Mouse (Mus musculus) naive thymus-derived CD4-positive, alpha-beta T cell, adult 2 months (primary cell): Measurements from ENCODE around the gene Gab2.

Experiments used
- DNase-seq: peaks from one replicate; pipeline ENCODE4 v3.0.0-alpha.2; 2011; ENCODE audit warnings: low read depth

Gene Gab2

GRCm38 (mm10) chr7:97262541-97262940 lies 181.2 kb downstream of the Gab2 start:
- DNase-seq = no peak

GRCm38 (mm10) chr7:97270367-97270766 lies 189.0 kb downstream of the Gab2 start:
- DNase-seq = no peak

GRCm38 (mm10) chr7:97271068-97271467 lies 189.7 kb downstream of the Gab2 start:
- no peak for DNase-seq

GRCm38 (mm10) chr7:97296986-97297385 lies 215.6 kb downstream of the Gab2 start:
- no peak for DNase-seq

GRCm38 (mm10) chr7:97297466-97297865 lies 216.1 kb downstream of the Gab2 start:
- peak; percentile 65 for DNase-seq

GRCm38 (mm10) chr7:97298279-97298678 lies 216.9 kb downstream of the Gab2 start:
- DNase-seq = no peak

GRCm38 (mm10) chr7:97298943-97299342 lies 217.6 kb downstream of the Gab2 start:
- no peak for DNase-seq

GRCm38 (mm10) chr7:97300914-97301313 lies 219.5 kb downstream of the Gab2 start:
- DNase-seq = no peak

- DNase-seq = no peak
Measured at GRCm38 (mm10) chr7:97301321-97301720, 219.9 kb downstream of the Gab2 start.

- DNase-seq = no peak
Measured at GRCm38 (mm10) chr7:97302261-97302660, 220.9 kb downstream of the Gab2 start.

GRCm38 (mm10) chr7:97302876-97303275 lies 221.5 kb downstream of the Gab2 start:
- no peak for DNase-seq

GRCm38 (mm10) chr7:97303614-97304013 lies 222.2 kb downstream of the Gab2 start:
- no peak for DNase-seq

- DNase-seq = no peak
Measured at GRCm38 (mm10) chr7:97304471-97304870, 223.1 kb downstream of the Gab2 start.

- no peak for DNase-seq
Measured at GRCm38 (mm10) chr7:97305206-97305605, 223.8 kb downstream of the Gab2 start.

GRCm38 (mm10) chr7:97306813-97307212 lies 225.4 kb downstream of the Gab2 start:
- DNase-seq = no peak

- DNase-seq = no peak
Measured at GRCm38 (mm10) chr7:97307546-97307945, 226.2 kb downstream of the Gab2 start.

- no peak for DNase-seq
Measured at GRCm38 (mm10) chr7:97309461-97310340, 228.3 kb downstream of the Gab2 start.

GRCm38 (mm10) chr7:97310341-97310635 lies 228.9 kb downstream of the Gab2 start:
- DNase-seq = no peak

- DNase-seq = no peak
Measured at GRCm38 (mm10) chr7:97311620-97312019, 230.2 kb downstream of the Gab2 start.

- DNase-seq = no peak
Measured at GRCm38 (mm10) chr7:97312196-97312595, 230.8 kb downstream of the Gab2 start.

GRCm38 (mm10) chr7:97312856-97313255 lies 231.5 kb downstream of the Gab2 start:
- DNase-seq = no peak

GRCm38 (mm10) chr7:97313364-97313995 lies 232.1 kb downstream of the Gab2 start:
- no peak for DNase-seq

GRCm38 (mm10) chr7:97314646-97315045 lies 233.3 kb downstream of the Gab2 start:
- no peak for DNase-seq

- DNase-seq = no peak
Measured at GRCm38 (mm10) chr7:97315656-97316055, 234.3 kb downstream of the Gab2 start.
